ENCODE assay signal across 31 mouse cellular contexts in the genomic region with DNA sequence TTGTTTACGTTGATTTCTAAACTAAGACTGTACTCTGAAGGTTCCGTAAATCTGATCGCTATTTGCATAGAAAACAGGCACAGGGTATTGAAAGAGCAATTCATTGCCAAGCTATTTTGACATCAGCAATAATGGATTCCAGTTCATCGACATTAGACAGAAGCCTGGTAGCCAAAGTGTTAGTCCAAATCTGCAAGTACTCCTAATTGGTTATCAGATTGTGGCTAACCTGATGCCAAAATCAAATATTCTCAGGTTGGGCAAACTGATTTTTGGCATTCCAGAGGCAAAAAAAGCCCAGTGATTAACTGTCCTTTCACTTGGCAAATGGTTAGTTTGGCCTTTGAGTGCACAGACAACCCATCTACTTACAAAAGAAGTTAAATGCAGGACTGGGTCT.
"Had no signal": no experiment of that assay in that cellular context is flagged by ENCODE, and none has a peak within 500 bp of the region (broad histone marks: within the 10 kb centered on the region; RNA-seq: fewer than 3 reads in every experiment).

No protein-coding gene starts in this region.

- H3K36me3 ChIP-seq: limb, embryonic 10.5 days; limb, embryonic 12.5 days; limb, embryonic 13.5 days; limb, embryonic 15.5 days; liver, embryonic 12.5 days; liver, embryonic 13.5 days; liver, embryonic 15.5 days; lung, embryonic 15.5 days; midbrain, embryonic 10.5 days; midbrain, embryonic 12.5 days; midbrain, embryonic 13.5 days; midbrain, embryonic 15.5 days; neural tube, embryonic 12.5 days had no signal

- H3K27ac ChIP-seq: limb, embryonic 10.5 days; limb, embryonic 12.5 days; limb, embryonic 13.5 days; limb, embryonic 15.5 days; liver, embryonic 12.5 days; liver, embryonic 13.5 days; liver, embryonic 14.5 days; liver, embryonic 15.5 days; lung, embryonic 15.5 days; macrophage; midbrain, embryonic 10.5 days; midbrain, embryonic 12.5 days; midbrain, embryonic 13.5 days; midbrain, embryonic 15.5 days; neural tube, embryonic 12.5 days had no signal

- DNase-seq: left cerebral cortex, postnatal 4 days; liver, embryonic 13.5 days; liver, postnatal 0 days; lung, adult 18-20 months; lung, adult 2 months; lung, embryonic 14.5 days; lung, postnatal 10 days; lung, postnatal 14 days; lung, postnatal 36 days; lung, postnatal 4 days; midbrain, embryonic 14.5 days had no signal

- H3K9ac ChIP-seq: limb, embryonic 12.5 days; limb, embryonic 13.5 days; limb, embryonic 15.5 days; liver, embryonic 12.5 days; liver, embryonic 13.5 days; liver, embryonic 14.5 days; liver, embryonic 15.5 days; liver, postnatal 0 days; lung, embryonic 14.5 days; lung, embryonic 15.5 days; midbrain, embryonic 12.5 days; midbrain, embryonic 13.5 days; midbrain, embryonic 15.5 days; neural tube, embryonic 12.5 days had no signal

- H3K9me3 ChIP-seq: limb, embryonic 10.5 days; limb, embryonic 12.5 days; limb, embryonic 13.5 days; limb, embryonic 15.5 days; liver, embryonic 12.5 days; liver, embryonic 13.5 days; liver, embryonic 15.5 days; lung, embryonic 15.5 days; midbrain, embryonic 10.5 days; midbrain, embryonic 13.5 days; midbrain, embryonic 15.5 days; neural tube, embryonic 12.5 days had no signal

- H3K4me3 ChIP-seq: limb, embryonic 10.5 days; limb, embryonic 12.5 days; limb, embryonic 13.5 days; limb, embryonic 15.5 days; liver, embryonic 12.5 days; liver, embryonic 13.5 days; liver, embryonic 15.5 days; lung, embryonic 15.5 days; megakaryocyte, embryonic 14.5 days; midbrain, embryonic 10.5 days; midbrain, embryonic 12.5 days; midbrain, embryonic 13.5 days; midbrain, embryonic 15.5 days; myocyte; neural tube, embryonic 12.5 days had no signal

- ATAC-seq: liver, embryonic 12.5 days; liver, postnatal 0 days; lung, postnatal 0 days; midbrain, embryonic 13.5 days; midbrain, embryonic 15.5 days; midbrain, embryonic 16.5 days had no signal

- H3K4me1 ChIP-seq: limb, embryonic 10.5 days; limb, embryonic 12.5 days; limb, embryonic 13.5 days; limb, embryonic 15.5 days; liver, embryonic 12.5 days; liver, embryonic 13.5 days; liver, embryonic 15.5 days; lung, embryonic 15.5 days; megakaryocyte, embryonic 14.5 days; midbrain, embryonic 10.5 days; midbrain, embryonic 12.5 days; midbrain, embryonic 13.5 days; midbrain, embryonic 15.5 days; neural tube, embryonic 12.5 days had no signal

- H3K27me3 ChIP-seq: limb, embryonic 12.5 days; limb, embryonic 13.5 days; limb, embryonic 15.5 days; liver, embryonic 12.5 days; liver, embryonic 13.5 days; liver, embryonic 15.5 days; lung, embryonic 15.5 days; megakaryocyte, embryonic 14.5 days; midbrain, embryonic 13.5 days; midbrain, embryonic 15.5 days; neural tube, embryonic 12.5 days had no signal

- H3K4me2 ChIP-seq: limb, embryonic 12.5 days; limb, embryonic 13.5 days; limb, embryonic 15.5 days; liver, embryonic 11.5 days; liver, embryonic 12.5 days; liver, embryonic 13.5 days; liver, embryonic 15.5 days; lung, embryonic 14.5 days; lung, embryonic 15.5 days; midbrain, embryonic 11.5 days; midbrain, embryonic 12.5 days; midbrain, embryonic 13.5 days; midbrain, embryonic 15.5 days; neural tube, embryonic 12.5 days had no signal
